Mouse (Mus musculus) A20 (cell line): ENCODE results near the gene Pip5k1c.

Experiments
- DNase-seq: peaks from one replicate; pipeline ENCODE4 v3.0.0-alpha.2; 2011; ENCODE audit warnings: low read depth, low spot score

Pip5k1c gene

GRCm38 (mm10) chr10:81366477-81367206, 73.9 kb downstream of the Pip5k1c start:
- DNase-seq = no peak

- no peak for DNase-seq
Observed at GRCm38 (mm10) chr10:81367207-81367495, 74.4 kb downstream of the Pip5k1c start.
